Mouse (Mus musculus) heart, embryonic 14.5 days (tissue): ENCODE measurements at regions not wholly inside any gene's neighbourhood (a gene's known extent, or its start where the extent isn't known, plus 50 kb on each side); places are given as distances from the start of the nearest gene placed in this dataset.

Source experiments
- ATAC-seq: fragments of 200-750 bp; cut with Nextera tagmentation; 2 replicates; pipeline ENCODE4 v1.8.0; 2017; ENCODE audit warnings: low read depth, moderate TSS enrichment; ENCODE audit not compliant: insufficient number of reproducible peaks, insufficient read depth, low FRiP score
- H3K27ac ChIP-seq, 2 experiments: fragments of 200-500 bp in 1 of 2; fragments of 300-500 bp in 1 of 2; sonication (generic) in 1 of 2; replicated peaks in 1 of 2; 2 replicates each; pipeline ENCODE4 v1.5.1; 2012 to 2014; ENCODE audit warnings: low read depth in 2 of 2, low read length in 2 of 2, control low read depth in 1 of 2, mild to moderate bottlenecking in 1 of 2, mixed read lengths in 1 of 2; ENCODE audit not compliant: control insufficient read depth in 1 of 2, insufficient read depth in 1 of 2
- H3K27me3 ChIP-seq: fragments of 300-500 bp; sonication (generic); 2 replicates; pipeline ENCODE4 v1.6.1; 2014; ENCODE audit warnings: mild to moderate bottlenecking, low read length, control low read depth; ENCODE audit not compliant: control insufficient read depth, insufficient read depth
- H3K36me3 ChIP-seq: fragments of 300-500 bp; sonication (generic); 2 replicates; pipeline ENCODE4 v1.6.1; 2014; ENCODE audit warnings: mild to moderate bottlenecking, control low read depth, low read length, mixed read lengths; ENCODE audit not compliant: control insufficient read depth, insufficient read depth
- H3K4me1 ChIP-seq, 2 experiments: fragments of 200-500 bp in 1 of 2; fragments of 300-500 bp in 1 of 2; sonication (generic) in 1 of 2; 2 replicates each; pipeline ENCODE4 v1.6.1; 2012 to 2014; ENCODE audit warnings: low read length in 2 of 2, control low read depth in 1 of 2, mixed read lengths in 1 of 2; ENCODE audit not compliant: control insufficient read depth in 2 of 2, insufficient read depth in 2 of 2
- H3K4me2 ChIP-seq: fragments of 300-500 bp; sonication (generic); 2 replicates; pipeline ENCODE4 v1.6.1; 2014; ENCODE audit warnings: mild to moderate bottlenecking, low read length
- H3K4me3 ChIP-seq, 2 experiments: fragments of 200-500 bp in 1 of 2; fragments of 300-500 bp in 1 of 2; sonication (generic) in 1 of 2; 2 replicates each; pipeline ENCODE4 v1.5.1; 2012 to 2014; ENCODE audit warnings: low read length in 2 of 2, mild to moderate bottlenecking in 2 of 2, control low read depth in 1 of 2, low read depth in 1 of 2, moderate library complexity in 1 of 2; ENCODE audit not compliant: control insufficient read depth in 1 of 2, insufficient read depth in 1 of 2
- H3K9ac ChIP-seq: fragments of 300-500 bp; sonication (generic); 2 replicates; pipeline ENCODE4 v1.6.1; 2014; ENCODE audit warnings: mild to moderate bottlenecking, low read length
- H3K9me3 ChIP-seq: fragments of 300-500 bp; sonication (generic); 2 replicates; pipeline ENCODE4 v1.6.1; 2016; ENCODE audit warnings: low read length, control low read depth; ENCODE audit not compliant: control insufficient read depth
- WGBS: fragments of 180-500 bp; shearing (Covaris S2); extraction: QIAGEN DNeasy Blood & Tissue Kit; methylation state at CpG from one replicate; pipeline ENCODE4 v1.1.7; 2014; 5-methylcytosine and 5-hydroxymethylcytosine counted together

GRCm38 (mm10) chr12:70713499-70714280 is 111.6 kb upstream of the Frmd6 start:
- Histone ChIP-seq H3K36me3 (no peaks in the 10 kb centered on the region), H3K4me1 (peaks cover 3 to 8% of the 10 kb centered on the region in 2 experiments; a peak in 2 of 4 replicates), H3K4me2 (no peak overlapping the region), H3K9ac (no peak overlapping the region), H3K4me3 (no peak overlapping the region), H3K27me3 (no peaks in the 10 kb centered on the region), H3K27ac (no peak overlapping the region), H3K9me3 (no peaks in the 10 kb centered on the region)
- no peak for ATAC-seq
- 60% methylated on average over 18 of the region's 18 CpGs for WGBS

GRCm38 (mm10) chr12:70714281-70714679 is 111.0 kb upstream of the Frmd6 start:
- H3K27me3 ChIP-seq, result no peaks in the 10 kb centered on the region
- WGBS, result 69% methylated on average over 11 of the region's 11 CpGs
- peaks cover 3 to 8% of the 10 kb centered on the region in 2 experiments; a peak in 2 of 4 replicates for H3K4me1 ChIP-seq
- no peak overlapping the region for H3K4me2 ChIP-seq
- no peak overlapping the region for H3K27ac ChIP-seq
- H3K4me3 ChIP-seq, result no peak overlapping the region
- no peaks in the 10 kb centered on the region for H3K9me3 ChIP-seq
- H3K9ac ChIP-seq, result no peak overlapping the region
- no peaks in the 10 kb centered on the region for H3K36me3 ChIP-seq
- ATAC-seq, result no peak

- Histone ChIP-seq H3K9me3 (no peaks in the 10 kb centered on the region), H3K27ac (no peak overlapping the region), H3K9ac (no peak overlapping the region), H3K36me3 (no peaks in the 10 kb centered on the region), H3K4me3 (no peak overlapping the region), H3K4me1 (peaks cover 3 to 8% of the 10 kb centered on the region in 2 experiments; a peak in 2 of 4 replicates), H3K27me3 (no peaks in the 10 kb centered on the region), H3K4me2 (no peak overlapping the region)
- no peak for ATAC-seq
- WGBS, result 85% methylated on average over 2 of the region's 2 CpGs
Observed at GRCm38 (mm10) chr12:70715836-70716235, 109.5 kb upstream of the Frmd6 start.

- no peaks in the 10 kb centered on the region for H3K9me3 ChIP-seq
- H3K27me3 ChIP-seq, result no peaks in the 10 kb centered on the region
- ATAC-seq, result no peak
- no peaks in the 10 kb centered on the region for H3K36me3 ChIP-seq
- H3K4me2 ChIP-seq, result no peak overlapping the region
- no peak overlapping the region for H3K9ac ChIP-seq
- H3K4me3 ChIP-seq, result no peak overlapping the region
- 0 out of 4 replicates have a peak, but pooled peaks cover 0 to 3% of the 10 kb centered on the region in 2 experiments for H3K4me1 ChIP-seq
- 18% methylated on average over 1 of the region's 1 CpGs for WGBS
- H3K27ac ChIP-seq, result no peak overlapping the region
Observed at GRCm38 (mm10) chr12:70718602-70719001, 106.7 kb upstream of the Frmd6 start.

- Histone ChIP-seq H3K9ac (no peak overlapping the region), H3K9me3 (no peaks in the 10 kb centered on the region), H3K4me3 (no peak overlapping the region), H3K4me1 (0 out of 4 replicates have a peak, but pooled peaks cover 0 to 3% of the 10 kb centered on the region in 2 experiments), H3K36me3 (no peaks in the 10 kb centered on the region), H3K27me3 (no peaks in the 10 kb centered on the region), H3K27ac (no peak overlapping the region), H3K4me2 (no peak overlapping the region)
- ATAC-seq, result no peak
- WGBS, result 54% methylated on average over 4 of the region's 4 CpGs
Observed at GRCm38 (mm10) chr12:70719255-70719654, 106.1 kb upstream of the Frmd6 start.

- H3K27ac ChIP-seq, result no peak overlapping the region
- no peak overlapping the region for H3K4me2 ChIP-seq
- ATAC-seq, result no peak
- H3K27me3 ChIP-seq, result no peaks in the 10 kb centered on the region
- 80% methylated on average over 12 of the region's 12 CpGs for WGBS
- no peaks in the 10 kb centered on the region for H3K36me3 ChIP-seq
- H3K9me3 ChIP-seq, result no peaks in the 10 kb centered on the region
- H3K4me3 ChIP-seq, result no peak overlapping the region
- no peak overlapping the region for H3K9ac ChIP-seq
- H3K4me1 ChIP-seq, result 0 out of 4 replicates have a peak, but pooled peaks cover 0 to 3% of the 10 kb centered on the region in 2 experiments
Observed at GRCm38 (mm10) chr12:70720178-70720894, 105.0 kb upstream of the Frmd6 start.

- WGBS, result 92% methylated on average over 1 of the region's 1 CpGs
- Histone ChIP-seq H3K4me2 (no peak overlapping the region), H3K27ac (no peak overlapping the region), H3K36me3 (no peaks in the 10 kb centered on the region), H3K27me3 (no peaks in the 10 kb centered on the region), H3K9me3 (no peaks in the 10 kb centered on the region), H3K4me3 (no peak overlapping the region), H3K9ac (no peak overlapping the region), H3K4me1 (peaks cover 7 to 18% of the 10 kb centered on the region in 2 experiments)
- ATAC-seq, result no peak
Observed at GRCm38 (mm10) chr12:70725326-70725725, 100.0 kb upstream of the Frmd6 start.
